Mouse (Mus musculus) cerebellum, adult 18-20 months (tissue): ENCODE measurements around the gene Gga1.

ENCODE experiments used
- DNase-seq, 2 experiments: peaks; one replicate each; pipeline ENCODE4 v3.0.0; 2021

The Gga1 gene

DNA sequence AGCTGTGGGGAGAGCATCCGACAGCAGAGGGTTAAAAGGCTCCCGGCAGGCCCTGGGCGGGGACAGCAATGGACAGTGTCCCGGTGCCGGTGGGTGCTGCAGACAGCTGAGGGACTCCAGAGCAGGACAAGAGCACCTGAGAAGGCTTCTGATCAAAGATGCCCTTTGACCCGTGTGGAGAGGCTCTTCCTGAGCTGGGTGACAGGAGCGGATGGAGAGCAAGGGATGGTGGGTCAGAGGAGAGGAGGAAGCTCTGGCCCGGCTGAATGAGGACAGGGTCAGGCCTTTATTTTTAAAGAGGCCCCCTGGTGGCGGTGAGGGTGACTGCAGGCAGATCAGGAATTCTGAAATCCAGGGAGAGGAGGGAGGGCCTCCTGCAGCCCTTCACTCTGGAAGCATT, 65.7 kb downstream of the Gga1 start:
- DNase-seq = peak; percentile 88 to 91
